Mouse (Mus musculus) kidney, embryonic 14.5 days (tissue): ENCODE data around the gene B3galt5. TPM values are rescaled to one million over a fixed set of nuclear protein-coding genes. Genes with fewer than 3 reads are reported as not detected.

Source experiments
- ATAC-seq: fragments of 200-750 bp; cut with Nextera tagmentation; 2 replicates; pipeline ENCODE4 v1.8.0; 2017; ENCODE audit warnings: moderate number of reproducible peaks, mild to moderate bottlenecking, moderate TSS enrichment, moderate library complexity; ENCODE audit not compliant: low FRiP score, low TSS enrichment
- H3K27ac ChIP-seq: fragments of 300-500 bp; sonication (generic); 2 replicates; pipeline ENCODE4 v1.5.1; 2014; ENCODE audit warnings: low read depth, mild to moderate bottlenecking, low read length, moderate library complexity, mixed read lengths
- H3K27me3 ChIP-seq: fragments of 300-500 bp; sonication (generic); 2 replicates; pipeline ENCODE4 v1.6.1; 2014; ENCODE audit warnings: mild to moderate bottlenecking, low read length; ENCODE audit not compliant: control insufficient read depth, insufficient read depth
- H3K36me3 ChIP-seq: fragments of 300-500 bp; sonication (generic); 2 replicates; pipeline ENCODE4 v1.6.1; 2014; ENCODE audit warnings: low read length, mixed read lengths; ENCODE audit not compliant: control insufficient read depth, insufficient read depth
- H3K4me1 ChIP-seq: fragments of 300-500 bp; sonication (generic); 2 replicates; pipeline ENCODE4 v1.6.1; 2014; ENCODE audit warnings: low read length, mixed read lengths; ENCODE audit not compliant: control insufficient read depth, insufficient read depth
- H3K4me2 ChIP-seq: fragments of 300-500 bp; sonication (generic); replicated peaks from 2 replicates; pipeline ENCODE4 v1.6.1; 2014; ENCODE audit warnings: low read depth, mild to moderate bottlenecking, low read length
- H3K4me3 ChIP-seq: fragments of 300-500 bp; sonication (generic); 2 replicates; pipeline ENCODE4 v1.5.1; 2014; ENCODE audit warnings: mild to moderate bottlenecking, low read length
- H3K9ac ChIP-seq: fragments of 300-500 bp; sonication (generic); 2 replicates; pipeline ENCODE4 v1.6.1; 2014; ENCODE audit warnings: low read depth, mild to moderate bottlenecking, low read length, moderate library complexity
- H3K9me3 ChIP-seq: fragments of 300-500 bp; sonication (generic); 2 replicates; pipeline ENCODE4 v1.6.1; 2016; ENCODE audit warnings: low read length; ENCODE audit not compliant: control insufficient read depth
- WGBS: fragments of 180-500 bp; shearing (Covaris S2); extraction: QIAGEN DNeasy Blood & Tissue Kit; methylation state at CpG from one replicate; pipeline ENCODE4 v1.1.7; 2014; 5-methylcytosine and 5-hydroxymethylcytosine counted together
- polyA plus RNA-seq: library from polyadenylated mRNA; unstranded; fragments of >200 nt; fragmentation: Nextera tagmentation; extraction: Ambion mirVana; gene quantifications from 2 replicates; pipeline ENCODE4 v1.2.1, GENCODE M21; 2014

Gene B3galt5
- polyA plus RNA-seq, 1 experiment from 2014 or later, result 2.8 TPM

- Histone ChIP-seq H3K36me3 (no peaks in the 10 kb centered on the region), H3K4me1 (peaks cover 17% of the 10 kb centered on the region), H3K4me3 (no peak overlapping the region), H3K9ac (no peak overlapping the region), H3K27ac (peak overlapping the region; percentile 43; the same call in 1 of the 2 replicates), H3K27me3 (no peaks in the 10 kb centered on the region), H3K4me2 (no peak overlapping the region), H3K9me3 (no peaks in the 10 kb centered on the region)
- WGBS, result 13% methylated on average over 5 of the region's 5 CpGs
- ATAC-seq, result peak; percentile 74
These were observed 127.7 kb downstream of the B3galt5 start for GRCm38 (mm10) chr16:96363277-96363676.

GRCm38 (mm10) chr16:96364870-96365269 is 129.3 kb downstream of the B3galt5 start:
- ATAC-seq, result no peak

More at GRCm38 (mm10) chr16:96364870-96365269, 129.3 kb downstream of the B3galt5 start:
- H3K27ac ChIP-seq, result no peak overlapping the region; the same call in 1 of the 2 replicates
- no peaks in the 10 kb centered on the region for H3K27me3 ChIP-seq
- no peak overlapping the region for H3K4me2 ChIP-seq
- WGBS, result 45% methylated on average over 11 of the region's 11 CpGs
- H3K4me3 ChIP-seq, result no peak overlapping the region
- no peaks in the 10 kb centered on the region for H3K36me3 ChIP-seq
- no peaks in the 10 kb centered on the region for H3K9me3 ChIP-seq
- H3K4me1 ChIP-seq, result peaks cover 17% of the 10 kb centered on the region
- no peak overlapping the region for H3K9ac ChIP-seq

Other genes starting within 250 kb of the B3galt5 start
- gene Psmg1, start 244.8 kb upstream of the B3galt5 start, polyA plus RNA-seq, result 99.2 and 105 TPM in 2 replicates
- gene Brwd1, start 153.3 kb upstream of the B3galt5 start, polyA plus RNA-seq, result 82.3 and 116 TPM in 2 replicates
- gene Hmgn1, start 108.1 kb upstream of the B3galt5 start, polyA plus RNA-seq, result 746 and 807 TPM in 2 replicates
- gene Wrb, start 90.4 kb upstream of the B3galt5 start, polyA plus RNA-seq, result 68.5 and 75.6 TPM in 2 replicates
- 1.5 TPM in 2 replicates for gene Lca5l, start 43.5 kb upstream of the B3galt5 start, polyA plus RNA-seq
- 2.9 and 3.4 TPM in 2 replicates for gene Sh3bgr, start 35.4 kb upstream of the B3galt5 start, polyA plus RNA-seq
- 0.51 and 1.3 TPM in 2 replicates for gene Itgb2l, start 207.8 kb downstream of the B3galt5 start, polyA plus RNA-seq
- gene Pcp4, start 231.8 kb downstream of the B3galt5 start, polyA plus RNA-seq, result 80.1 and 94.9 TPM in 2 replicates